Mouse (Mus musculus): Measurements from ENCODE around the gene Gm525. TPM values are rescaled to one million over a fixed set of nuclear protein-coding genes. Genes with fewer than 3 reads are reported as not detected.
"Not testable (repeated sequence)": the region's sequence is repeated elsewhere in the genome, so short reads cannot be mapped to it uniquely, and the experiment has no call there.

The Gm525 gene
- polyA plus RNA-seq, 2 experiments: not detected

DNA sequence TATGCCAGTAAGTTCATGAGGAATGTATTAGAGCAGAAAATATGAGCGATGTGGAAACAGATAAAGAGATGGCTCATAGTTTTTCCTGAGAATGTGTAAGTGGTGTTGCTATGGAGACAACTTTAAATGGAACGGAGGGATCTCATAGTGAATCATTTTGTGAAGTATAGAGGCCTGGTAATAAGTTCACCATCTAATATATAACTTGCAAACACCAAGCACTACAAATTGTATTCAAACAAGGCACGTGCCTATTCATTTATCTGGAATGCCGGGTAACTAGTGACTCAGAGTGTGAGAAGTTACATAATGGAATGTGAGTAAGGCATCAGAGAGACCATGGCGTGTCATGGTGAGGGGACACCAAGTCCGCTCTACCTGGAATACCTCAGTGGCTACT lies 35.1 kb upstream of the Gm525 start:
- Histone ChIP-seq H3K4me3 (ENCODE audit: insufficient read depth in 1 of 2, low read depth in 2 of 2, low read length in 2 of 2) (no peak overlapping the region), H3K27me3 (ENCODE audit: control insufficient read depth, insufficient read depth, low read length) (no peaks in the 10 kb centered on the region), H3K9me3 (ENCODE audit: control insufficient read depth, low read length) (no peaks in the 10 kb centered on the region), H3K36me3 (replicated peaks; ENCODE audit: control insufficient read depth, insufficient read depth, low read depth) (no peaks in the 10 kb centered on the region), H3K4me2 (ENCODE audit: low read depth) (no peak overlapping the region), H3K9ac (replicated peaks) (no peak overlapping the region), H3K27ac (no peak overlapping the region), H3K4me1 (replicated peaks; ENCODE audit: control insufficient read depth in 2 of 2, insufficient read depth in 2 of 2, low read length in 1 of 2) (no peaks in the 10 kb centered on the region)
- WGBS (ENCODE audit: insufficient replicate concordance): 78% methylated on average over 6 of the region's 6 CpGs
- no peak for TF ChIP-seq EP300 (IDR thresholded peaks at IDR 0.05; ENCODE audit: low read depth)
- TF ChIP-seq CTCF (IDR thresholded peaks at IDR 0.05; ENCODE audit: low read depth): no peak
- ATAC-seq (ENCODE audit: insufficient read depth) (no peak), DNase-seq (ENCODE audit: low read depth in 3 of 3, low spot score in 3 of 3) (no peak)

- Histone ChIP-seq H3K9ac (replicated peaks) (no peak overlapping the region), H3K27me3 (ENCODE audit: control insufficient read depth, insufficient read depth, low read length) (no peaks in the 10 kb centered on the region), H3K4me3 (ENCODE audit: insufficient read depth in 1 of 2, low read depth in 2 of 2, low read length in 2 of 2) (no peak overlapping the region), H3K4me1 (replicated peaks; ENCODE audit: control insufficient read depth in 2 of 2, insufficient read depth in 2 of 2, low read length in 1 of 2) (no peaks in the 10 kb centered on the region), H3K9me3 (ENCODE audit: control insufficient read depth, low read length) (no peaks in the 10 kb centered on the region), H3K27ac (no peak overlapping the region), H3K4me2 (ENCODE audit: low read depth) (no peak overlapping the region), H3K36me3 (replicated peaks; ENCODE audit: control insufficient read depth, insufficient read depth, low read depth) (no peaks in the 10 kb centered on the region)
- ATAC-seq (ENCODE audit: insufficient read depth) (no peak), DNase-seq (ENCODE audit: low read depth in 3 of 3, low spot score in 3 of 3) (no peak)
- WGBS (ENCODE audit: insufficient replicate concordance): 27% methylated on average over 3 of the region's 3 CpGs
- no peak for TF ChIP-seq EP300 (IDR thresholded peaks at IDR 0.05; ENCODE audit: low read depth)
- TF ChIP-seq CTCF (IDR thresholded peaks at IDR 0.05; ENCODE audit: low read depth): peak; percentile 96
These were observed 34.3 kb upstream of the Gm525 start for GRCm38 (mm10) chr11:89039325-89039724.

GRCm38 (mm10) chr11:89041073-89041472 lies 32.6 kb upstream of the Gm525 start:
- H3K4me1 ChIP-seq (replicated peaks; ENCODE audit: control insufficient read depth in 2 of 2, insufficient read depth in 2 of 2, low read length in 1 of 2); H3K4me3 ChIP-seq (ENCODE audit: insufficient read depth in 1 of 2, low read depth in 2 of 2, low read length in 2 of 2); H3K9me3 ChIP-seq (ENCODE audit: control insufficient read depth, low read length); H3K27me3 ChIP-seq (ENCODE audit: control insufficient read depth, insufficient read depth, low read length); ATAC-seq (ENCODE audit: insufficient read depth); H3K4me2 ChIP-seq (ENCODE audit: low read depth); DNase-seq (ENCODE audit: low read depth in 3 of 3, low spot score in 3 of 3); H3K36me3 ChIP-seq (replicated peaks; ENCODE audit: control insufficient read depth, insufficient read depth, low read depth); H3K27ac ChIP-seq; H3K9ac ChIP-seq (replicated peaks): not testable (repeated sequence)
- WGBS (ENCODE audit: insufficient replicate concordance): 82% methylated on average over 6 of the region's 7 CpGs

DNA sequence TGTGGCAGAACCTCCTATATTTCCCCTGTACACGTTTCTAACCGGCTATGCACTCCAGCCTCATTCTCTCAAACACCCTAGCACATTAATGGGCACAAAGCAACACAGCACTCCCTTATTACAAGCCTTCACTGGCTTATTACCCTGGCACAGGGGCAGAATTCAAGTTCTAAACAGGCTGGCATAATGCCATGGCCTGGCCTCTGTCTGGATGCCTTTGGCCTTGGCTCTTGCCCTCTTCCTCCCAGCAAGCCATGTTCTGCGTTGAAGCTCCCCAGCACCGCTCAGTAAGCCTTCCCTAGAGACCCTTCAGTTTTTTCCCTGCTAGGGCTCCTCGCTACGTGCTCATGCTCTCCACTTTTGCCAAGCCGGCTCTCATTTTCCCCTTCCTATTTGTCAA lies 30.6 kb upstream of the Gm525 start:
- H3K36me3 ChIP-seq (replicated peaks; ENCODE audit: control insufficient read depth, insufficient read depth, low read depth): no peaks in the 10 kb centered on the region; the same call in 1 of the 2 replicates
- H3K9me3 ChIP-seq (ENCODE audit: control insufficient read depth, low read length): no peaks in the 10 kb centered on the region
- TF ChIP-seq EP300 (IDR thresholded peaks at IDR 0.05; ENCODE audit: low read depth) (no peak), CTCF (IDR thresholded peaks at IDR 0.05; ENCODE audit: low read depth) (no peak)
- no peaks in the 10 kb centered on the region for H3K4me1 ChIP-seq (replicated peaks; ENCODE audit: control insufficient read depth in 2 of 2, insufficient read depth in 2 of 2, low read length in 1 of 2)
- H3K27me3 ChIP-seq (ENCODE audit: control insufficient read depth, insufficient read depth, low read length): no peaks in the 10 kb centered on the region
- no peak for ATAC-seq (ENCODE audit: insufficient read depth)
- H3K27ac ChIP-seq: no peak overlapping the region
- no peak overlapping the region for H3K4me3 ChIP-seq (ENCODE audit: insufficient read depth in 1 of 2, low read depth in 2 of 2, low read length in 2 of 2)
- no peak for DNase-seq (ENCODE audit: low read depth in 3 of 3, low spot score in 3 of 3)
- no peak overlapping the region for H3K9ac ChIP-seq (replicated peaks)
- no peak overlapping the region for H3K4me2 ChIP-seq (ENCODE audit: low read depth)
- WGBS (ENCODE audit: insufficient replicate concordance): 77% methylated on average over 7 of the region's 7 CpGs

- not testable (repeated sequence) for H3K27me3 ChIP-seq (ENCODE audit: control insufficient read depth, insufficient read depth, low read length); H3K9me3 ChIP-seq (ENCODE audit: control insufficient read depth, low read length); H3K4me1 ChIP-seq (replicated peaks; ENCODE audit: control insufficient read depth in 2 of 2, insufficient read depth in 2 of 2, low read length in 1 of 2); H3K4me2 ChIP-seq (ENCODE audit: low read depth); H3K4me3 ChIP-seq (ENCODE audit: insufficient read depth in 1 of 2, low read depth in 2 of 2, low read length in 2 of 2); H3K9ac ChIP-seq (replicated peaks); H3K36me3 ChIP-seq (replicated peaks; ENCODE audit: control insufficient read depth, insufficient read depth, low read depth); ATAC-seq (ENCODE audit: insufficient read depth); DNase-seq (ENCODE audit: low read depth in 3 of 3, low spot score in 3 of 3); H3K27ac ChIP-seq
- WGBS (ENCODE audit: insufficient replicate concordance): 88% methylated on average over 3 of the region's 3 CpGs
These were observed 28.1 kb upstream of the Gm525 start for GRCm38 (mm10) chr11:89045501-89045900.

DNA sequence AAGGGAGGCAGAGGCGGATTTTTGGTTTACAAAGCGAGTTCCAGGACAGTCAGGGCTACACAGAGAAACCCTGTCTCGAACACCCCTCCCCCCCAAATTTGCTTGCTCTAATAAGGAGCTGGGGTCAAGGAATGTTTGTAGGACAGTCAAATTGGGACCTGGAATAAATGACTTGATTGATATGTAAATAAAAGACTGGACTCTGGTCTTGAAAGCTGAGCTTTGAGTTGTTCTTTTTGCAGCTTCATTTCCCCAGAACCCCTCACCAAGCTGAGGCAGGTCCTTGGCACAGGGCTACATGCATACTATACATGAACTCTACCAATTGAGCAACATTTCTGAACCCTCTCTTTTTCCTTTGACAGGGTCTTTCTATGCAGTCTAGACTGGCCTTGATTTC lies 27.6 kb upstream of the Gm525 start:
- Histone ChIP-seq H3K9ac (replicated peaks) (no peak overlapping the region), H3K4me2 (ENCODE audit: low read depth) (no peak overlapping the region), H3K4me1 (replicated peaks; ENCODE audit: control insufficient read depth in 2 of 2, insufficient read depth in 2 of 2, low read length in 1 of 2) (no peaks in the 10 kb centered on the region), H3K27me3 (ENCODE audit: control insufficient read depth, insufficient read depth, low read length) (no peaks in the 10 kb centered on the region), H3K9me3 (ENCODE audit: control insufficient read depth, low read length) (no peaks in the 10 kb centered on the region), H3K36me3 (replicated peaks; ENCODE audit: control insufficient read depth, insufficient read depth, low read depth) (no peaks in the 10 kb centered on the region; the same call in 1 of the 2 replicates), H3K4me3 (ENCODE audit: insufficient read depth in 1 of 2, low read depth in 2 of 2, low read length in 2 of 2) (no peak overlapping the region), H3K27ac (no peak overlapping the region)
- ATAC-seq (ENCODE audit: insufficient read depth): no peak
- DNase-seq (ENCODE audit: low read depth in 3 of 3, low spot score in 3 of 3): no peak
- 68% methylated on average over 3 of the region's 3 CpGs for WGBS (ENCODE audit: insufficient replicate concordance)
- TF ChIP-seq EP300 (IDR thresholded peaks at IDR 0.05; ENCODE audit: low read depth): no peak
- no peak for TF ChIP-seq CTCF (IDR thresholded peaks at IDR 0.05; ENCODE audit: low read depth)
